Mouse (Mus musculus): ENCODE data around the gene C9.

Gene C9

DNA sequence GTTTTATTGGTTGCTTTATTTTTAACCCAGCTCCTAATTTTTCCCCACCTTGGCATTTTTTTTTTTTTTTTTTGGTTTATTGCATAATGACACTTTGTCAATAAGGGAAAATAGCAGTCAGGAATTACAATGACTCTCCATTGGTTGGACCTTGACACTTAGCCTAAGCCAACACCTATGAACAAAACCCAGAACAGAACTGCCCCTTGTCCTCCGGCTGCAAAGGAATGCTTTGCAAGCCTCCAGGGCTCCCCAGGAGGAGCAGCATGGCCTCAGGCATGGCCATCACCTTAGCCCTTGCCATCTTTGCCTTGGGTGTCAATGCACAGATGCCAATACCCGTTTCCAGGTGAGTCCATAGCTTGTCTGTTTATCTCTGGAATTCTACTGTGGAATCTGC, at the start of gene C9:
Gene C9 (plus strand): TSS at position 193 of the 400 bp plus-strand sequence.
- DNase-seq (ENCODE audit: low read depth, low spot score), result no peak

DNA sequence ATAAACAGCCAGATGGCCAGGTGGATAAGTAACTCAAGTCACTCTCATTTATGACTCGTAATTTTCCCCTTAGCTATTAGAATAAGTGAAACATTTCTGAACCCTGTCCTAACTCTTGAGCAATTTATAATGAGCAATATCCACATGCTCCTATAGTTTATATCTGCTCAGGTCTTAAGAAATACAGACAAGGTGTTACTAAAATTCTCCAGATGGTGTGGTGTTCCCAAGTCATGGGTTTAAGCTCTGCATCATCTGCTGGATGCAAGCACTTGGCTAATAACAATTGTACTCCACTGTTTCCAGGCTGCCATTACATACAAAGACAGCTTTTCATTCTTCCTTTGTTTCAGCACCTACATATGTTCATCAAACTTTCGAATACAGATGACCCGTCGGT, 46.9 kb upstream of the C9 start:
- DNase-seq (ENCODE audit: low read depth, low spot score), result no peak

DNA sequence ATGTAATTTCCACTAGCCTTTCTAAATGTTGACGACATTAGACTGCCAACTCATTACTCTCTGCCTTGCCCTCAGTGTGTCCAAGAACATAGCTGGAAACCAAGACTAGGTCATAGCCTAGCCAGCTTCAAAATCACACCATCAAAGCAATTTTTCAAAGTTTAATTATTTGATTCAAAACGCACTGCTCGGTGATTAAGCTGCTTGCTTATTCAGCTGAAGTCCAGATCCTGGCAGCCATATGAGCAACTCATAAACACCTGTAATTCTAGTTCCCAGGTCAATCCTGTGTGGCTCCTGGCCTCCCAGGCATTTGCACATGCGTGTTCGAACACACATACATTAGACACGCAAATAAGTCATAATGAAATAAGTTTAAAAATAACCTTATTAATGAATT, 46.2 kb upstream of the C9 start:
- no peak for DNase-seq (ENCODE audit: low read depth, low spot score)

GRCm38 (mm10) chr15:6400115-6400514, 45.0 kb upstream of the C9 start:
- DNase-seq (ENCODE audit: low read depth, low spot score), result no peak

- DNase-seq (ENCODE audit: low read depth, low spot score), result no peak
These were observed 42.7 kb upstream of the C9 start for GRCm38 (mm10) chr15:6402433-6402832.

GRCm38 (mm10) chr15:6404172-6404571, 41.0 kb upstream of the C9 start:
- no peak for DNase-seq (ENCODE audit: low read depth, low spot score)

DNA sequence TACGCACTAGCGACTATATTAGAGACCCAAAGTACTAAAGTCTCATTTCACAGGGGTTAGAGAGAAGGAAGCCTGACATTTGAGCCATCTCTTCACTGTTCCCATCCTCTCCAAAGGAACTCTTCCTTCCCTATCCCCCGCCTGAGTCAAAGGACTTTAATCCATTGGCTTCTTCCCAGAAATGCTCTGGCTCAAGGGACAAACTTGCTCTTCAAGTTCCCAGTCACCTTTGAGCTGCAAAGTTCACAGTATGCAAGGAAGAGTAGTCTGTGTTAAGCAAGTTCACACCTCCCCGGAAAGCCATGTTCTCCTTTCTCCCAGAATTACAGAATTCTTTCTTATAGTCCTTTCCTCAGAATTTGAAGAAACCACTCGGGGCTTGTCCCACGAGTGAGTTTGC, 38.4 kb upstream of the C9 start:
- no peak for DNase-seq (ENCODE audit: low read depth, low spot score)

DNA sequence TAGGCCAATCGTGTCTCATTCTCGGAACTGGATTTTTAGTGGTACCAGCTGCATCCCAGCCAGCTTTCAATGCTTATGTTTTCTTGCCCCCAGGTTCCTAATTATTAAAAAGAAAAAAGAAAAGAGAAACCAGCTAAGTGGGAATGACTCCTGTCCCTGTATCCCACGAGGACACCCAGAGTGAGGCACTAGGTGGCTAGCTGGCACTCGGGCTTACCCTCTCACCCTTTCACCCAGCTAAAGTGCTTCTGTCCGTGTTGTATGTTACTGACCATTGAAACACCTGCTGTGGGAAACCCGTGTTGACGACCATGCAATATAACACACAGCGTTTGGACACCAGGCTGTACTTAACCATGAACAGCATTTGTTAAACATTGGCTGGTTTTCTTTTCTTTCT, 36.1 kb upstream of the C9 start:
- no peak for DNase-seq (ENCODE audit: low read depth, low spot score)

DNA sequence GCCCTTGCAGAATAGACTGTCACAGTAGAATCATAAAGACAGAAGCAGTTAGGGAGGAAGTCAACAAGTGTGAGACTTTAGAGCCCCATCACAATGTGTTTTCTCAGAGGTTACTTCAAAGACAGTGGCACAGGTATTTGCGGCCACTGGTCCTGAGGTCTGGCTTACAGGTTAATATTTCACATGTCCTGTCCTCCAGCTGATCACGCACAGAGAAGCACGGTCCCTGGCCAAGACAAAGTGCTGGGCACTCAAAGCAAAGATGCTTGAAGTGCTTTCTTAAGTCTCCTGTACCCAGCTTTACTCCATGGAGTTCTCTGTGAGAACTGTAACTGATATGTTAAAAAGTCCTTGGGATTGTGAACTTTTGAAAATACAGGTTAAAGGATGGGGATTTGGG, 35.0 kb upstream of the C9 start:
- no peak for DNase-seq (ENCODE audit: low read depth, low spot score)

DNA sequence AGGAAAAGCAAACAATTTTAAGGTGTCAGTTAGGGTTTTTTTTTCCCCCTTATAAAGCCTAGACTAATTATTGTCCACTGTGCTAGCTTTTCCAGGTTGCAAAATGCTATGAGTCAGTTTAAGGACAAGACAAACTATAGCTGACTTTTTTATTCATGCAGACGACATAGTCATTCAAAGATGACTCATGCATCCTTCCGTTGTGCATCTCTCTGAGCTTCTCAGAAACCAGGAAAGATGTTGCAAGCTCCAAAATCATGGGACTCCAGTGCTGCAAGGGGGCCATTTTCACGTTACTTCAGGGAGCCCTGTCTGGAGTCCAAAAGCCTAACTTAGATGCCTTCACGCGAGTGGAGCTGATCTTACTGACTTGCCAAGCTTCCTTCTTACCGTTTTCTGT, 33.8 kb upstream of the C9 start:
- no peak for DNase-seq (ENCODE audit: low read depth, low spot score)

GRCm38 (mm10) chr15:6415317-6415716, 29.8 kb upstream of the C9 start:
- DNase-seq (ENCODE audit: low read depth, low spot score), result no peak

GRCm38 (mm10) chr15:6431777-6432176, 13.3 kb upstream of the C9 start:
- DNase-seq (ENCODE audit: low read depth, low spot score), result no peak

GRCm38 (mm10) chr15:6432411-6432810, 12.7 kb upstream of the C9 start:
- DNase-seq (ENCODE audit: low read depth, low spot score), result no peak

DNA sequence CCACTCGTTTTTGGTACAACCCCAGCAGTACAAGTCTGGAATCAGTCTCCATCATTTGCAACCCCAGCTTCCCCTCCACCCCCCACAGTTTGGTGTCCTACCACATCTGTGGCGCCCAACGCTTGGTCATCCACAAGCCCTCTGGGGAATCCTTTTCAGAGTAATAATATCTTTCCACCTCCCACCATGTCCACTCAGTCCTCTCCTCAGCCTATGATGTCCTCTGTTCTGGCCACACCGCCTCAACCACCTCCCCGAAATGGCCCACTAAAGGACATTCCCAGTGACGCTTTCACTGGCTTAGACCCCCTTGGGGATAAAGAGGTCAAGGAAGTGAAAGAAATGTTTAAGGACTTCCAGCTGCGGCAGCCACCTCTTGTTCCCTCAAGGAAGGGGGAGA, 9.8 kb upstream of the C9 start:
- no peak for DNase-seq (ENCODE audit: low read depth, low spot score)

DNA sequence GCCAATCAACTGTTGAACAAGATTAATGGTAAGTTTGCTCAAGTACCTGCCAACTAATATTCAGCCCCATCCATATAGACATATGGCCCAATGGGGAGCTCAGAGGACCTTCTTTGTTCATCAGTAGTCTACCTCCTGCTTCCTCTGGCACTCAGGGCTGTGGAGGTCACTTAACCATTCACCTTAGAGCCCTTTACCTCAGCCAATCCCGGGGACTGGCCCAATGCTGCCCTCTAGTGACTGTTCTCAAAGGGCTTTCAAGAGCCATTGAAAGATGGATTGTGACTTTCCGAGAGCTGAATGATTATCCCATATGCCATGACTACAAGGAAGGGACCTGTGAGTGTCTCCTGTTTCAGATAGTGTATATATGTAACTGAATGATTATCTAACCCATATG, 9.4 kb upstream of the C9 start:
- no peak for DNase-seq (ENCODE audit: low read depth, low spot score)

GRCm38 (mm10) chr15:6438685-6439084, 6.4 kb upstream of the C9 start:
- DNase-seq (ENCODE audit: low read depth, low spot score), result no peak

DNA sequence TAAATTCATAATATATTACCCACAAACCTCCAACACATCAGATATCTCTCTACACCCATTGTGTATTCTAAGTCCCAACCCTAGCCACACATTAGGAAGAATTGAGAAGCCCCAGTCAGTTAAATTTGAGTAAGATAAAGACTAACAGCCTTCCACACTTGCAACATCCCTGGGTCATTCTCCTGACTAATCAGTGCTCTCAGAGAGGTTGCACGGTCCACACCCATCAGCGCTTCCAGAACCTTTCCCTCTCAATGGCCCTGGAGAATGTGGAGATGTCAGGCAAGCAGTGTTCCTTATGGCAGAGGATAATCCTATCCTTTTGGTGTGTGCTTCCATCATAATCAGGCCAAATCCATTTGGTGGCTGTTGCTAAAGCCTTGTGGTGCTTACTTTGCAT, 675 bp upstream of the C9 start:
- no peak for DNase-seq (ENCODE audit: low read depth, low spot score)

- DNase-seq (ENCODE audit: low read depth, low spot score), result no peak
These were observed 1.1 kb downstream of the C9 start for GRCm38 (mm10) chr15:6446181-6446580.

DNA sequence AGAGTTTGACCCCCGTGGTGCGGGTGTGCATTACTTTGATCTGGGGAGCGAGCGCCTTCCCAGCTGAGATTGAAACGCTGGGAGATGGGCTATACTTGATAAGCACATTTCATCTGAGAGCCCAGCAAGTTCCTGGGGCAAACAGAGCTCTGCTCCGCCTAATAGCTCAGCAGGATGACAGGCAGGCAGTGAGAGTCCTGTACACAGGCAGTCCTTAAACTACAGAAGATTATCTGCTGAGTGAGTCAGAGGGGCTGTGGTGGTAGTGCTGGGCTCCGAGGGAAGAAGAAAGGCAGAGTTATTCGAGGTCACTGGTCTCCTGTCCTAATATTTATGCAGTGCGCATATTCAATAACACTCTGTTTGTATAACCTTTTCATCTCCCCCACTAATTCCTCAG, 3.8 kb downstream of the C9 start:
- no peak for DNase-seq (ENCODE audit: low read depth, low spot score)

GRCm38 (mm10) chr15:6454461-6454860, 9.3 kb downstream of the C9 start:
- no peak for DNase-seq (ENCODE audit: low read depth, low spot score)

GRCm38 (mm10) chr15:6461381-6461780, 16.3 kb downstream of the C9 start:
- no peak for DNase-seq (ENCODE audit: low read depth, low spot score)

DNA sequence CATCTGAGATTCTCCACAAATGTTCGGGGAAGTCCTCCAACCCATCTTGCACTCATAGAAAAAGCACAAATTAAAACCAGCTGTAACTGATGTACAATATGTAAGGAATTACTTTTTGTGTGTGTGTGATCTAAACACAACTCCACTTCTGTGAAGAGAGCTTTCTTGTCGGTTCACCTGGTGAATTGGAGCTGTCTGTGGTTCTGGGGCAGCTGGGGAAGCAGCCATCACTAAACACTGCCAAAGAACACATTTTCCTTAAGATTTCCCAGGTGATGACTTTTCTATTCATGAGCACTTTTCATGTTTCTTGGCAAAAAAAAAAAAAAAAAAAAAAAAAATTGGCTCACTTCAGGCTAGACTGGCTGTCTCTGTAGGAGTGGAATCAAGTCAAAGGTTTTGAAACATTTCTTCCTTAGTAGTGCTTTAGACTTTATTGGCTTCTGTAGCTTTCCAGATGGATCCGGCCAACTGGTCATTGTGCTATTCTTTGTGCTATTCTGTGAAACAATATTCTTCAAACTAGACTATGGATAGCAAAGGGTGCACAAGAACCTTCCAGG, 18.3 kb downstream of the C9 start:
- no peak for DNase-seq (ENCODE audit: low read depth, low spot score)

DNA sequence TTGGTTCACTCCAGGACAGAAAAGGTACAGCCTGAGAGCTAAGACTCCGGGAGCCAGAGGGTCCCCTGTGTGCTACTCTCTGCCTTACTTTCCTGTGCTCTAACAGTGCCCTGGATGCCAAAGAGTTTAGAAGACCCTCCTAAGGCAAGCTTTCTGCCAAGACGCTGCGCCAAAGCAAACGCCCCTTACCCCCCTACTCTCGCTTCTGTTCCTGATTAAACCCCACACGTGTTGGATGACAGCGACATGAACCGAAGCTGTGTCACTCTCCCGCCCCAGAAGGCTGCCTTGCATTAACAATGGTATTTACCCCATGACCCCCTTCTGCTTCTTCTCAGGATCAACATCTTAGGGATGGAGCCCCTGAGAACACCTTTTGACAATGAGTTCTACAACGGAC, 21.9 kb downstream of the C9 start:
- no peak for DNase-seq (ENCODE audit: low read depth, low spot score)

- no peak for DNase-seq (ENCODE audit: low read depth, low spot score)
These were observed 23.7 kb downstream of the C9 start for GRCm38 (mm10) chr15:6468845-6469244.

- no peak for DNase-seq (ENCODE audit: low read depth, low spot score)
These were observed 24.3 kb downstream of the C9 start for GRCm38 (mm10) chr15:6469384-6469783.

All from c-Kit-negative CD71-positive TER-119-positive erythroid progenitor cells, embryonic 14.5 days (primary cell).